Comparison of ENCODE assay signal across 7 mouse cellular contexts in the genomic region with DNA sequence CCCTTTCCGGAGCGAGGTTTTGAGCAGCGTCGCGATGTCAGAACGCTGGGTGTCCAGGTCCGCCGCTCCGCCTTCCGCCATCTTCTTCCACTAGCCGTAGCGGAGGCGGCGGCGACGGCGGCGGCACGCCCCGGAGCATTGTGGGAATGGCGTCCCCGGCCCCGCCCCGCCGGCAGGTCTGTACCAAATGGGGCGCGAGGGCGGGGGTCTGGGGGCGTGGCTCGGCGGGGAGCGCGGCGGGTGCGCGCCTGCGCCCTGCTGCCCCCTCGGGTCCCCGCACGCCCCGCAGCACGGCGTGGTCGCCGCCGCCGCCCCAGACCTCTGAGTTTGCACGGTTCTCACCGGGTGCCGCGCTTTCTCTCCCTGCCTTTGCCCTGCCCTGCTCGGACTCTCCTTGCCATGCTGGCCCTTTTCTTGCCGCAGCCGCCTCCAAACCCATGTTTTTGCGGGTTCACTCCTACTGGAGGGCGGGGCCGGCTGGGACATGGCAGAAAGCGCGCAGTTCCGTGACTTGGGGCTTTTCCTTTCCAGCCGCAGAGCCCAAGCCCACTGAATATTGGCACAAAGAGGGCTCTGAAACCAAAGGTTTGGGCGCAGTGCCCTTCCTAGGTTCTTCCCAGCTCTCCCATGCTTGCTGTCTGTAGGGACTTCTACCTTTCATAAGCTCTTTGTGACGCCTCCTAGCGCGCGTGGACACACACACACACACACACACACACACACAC. TPM values are rescaled to one million over a fixed set of nuclear protein-coding genes. Genes with fewer than 3 reads are reported as not detected.
DNase-seq lines count a peak whose midpoint lies in the region; ATAC-seq and TF ChIP-seq lines count a peak whose summit lies in the region.

A gene (minus strand): TSS at position 161 of the 725 bp plus-strand sequence.

- H3K4me3 ChIP-seq in intestine, postnatal 0 days (ENCODE audit: low read depth, low read length) = peak within 1 kb of the TSS; percentile 97
- peak within 1 kb of the TSS; percentile 95 for H3K4me3 ChIP-seq in midbrain, embryonic 12.5 days
- H3K4me3 ChIP-seq in small intestine, adult 2 months (ENCODE audit: low read depth, low read length) = peak within 1 kb of the TSS; percentile 91

- intact Hi-C loops in left cerebral cortex, postnatal 4 days (cut with DNase I) = no loop called here

- TF ChIP-seq CTCF in intestine, postnatal 0 days (IDR thresholded peaks at IDR 0.05; ENCODE audit: low read depth) = 0 out of 2 replicates have a peak, but pooled peaks have one; percentile 6
- no peak for TF ChIP-seq CTCF in small intestine, adult 2 months (IDR thresholded peaks at IDR 0.05; ENCODE audit: extremely low read depth, insufficient read length, insufficient replicate concordance, low read depth, low read length)

- peak; percentile 97 for ATAC-seq in intestine, postnatal 0 days
- ATAC-seq in midbrain, embryonic 12.5 days (ENCODE audit: low FRiP score, low read depth) = peak; percentile 95

- DNase-seq in adrenal gland, adult 2 months = peak; percentile 96
- DNase-seq in embryo, embryonic 11.5 days (ENCODE audit: low read depth, low spot score) = peak; percentile 77
- DNase-seq in gastrocnemius, postnatal 4 days (ENCODE audit: low spot score in 2 of 2) = peak; percentile 95 to 97
- peak; percentile 97 for DNase-seq in left cerebral cortex, postnatal 4 days

- H3K27ac ChIP-seq in intestine, postnatal 0 days (ENCODE audit: low read depth, low read length) = peak within 1 kb of the TSS; percentile 99
- peak within 1 kb of the TSS; percentile 96 for H3K27ac ChIP-seq in midbrain, embryonic 12.5 days (replicated peaks)
- H3K27ac ChIP-seq in small intestine, adult 2 months (ENCODE audit: insufficient read depth, low read depth, low read length) = peak within 1 kb of the TSS; percentile 97

- H3K4me2 ChIP-seq in intestine, postnatal 0 days (replicated peaks; ENCODE audit: low read depth) = peak within 1 kb of the TSS; percentile 79
- peak within 1 kb of the TSS; percentile 65 for H3K4me2 ChIP-seq in midbrain, embryonic 12.5 days (replicated peaks)

- no peaks in the 10 kb centered on the region for H3K36me3 ChIP-seq in intestine, postnatal 0 days (ENCODE audit: control insufficient read depth, insufficient read depth)
- H3K36me3 ChIP-seq in midbrain, embryonic 12.5 days = no peaks in the 10 kb centered on the region
- H3K36me3 ChIP-seq in small intestine, adult 2 months (ENCODE audit: control insufficient read depth, insufficient read depth, low read length) = no peaks in the 10 kb centered on the region

- peak within 1 kb of the TSS; percentile 97 for H3K9ac ChIP-seq in intestine, postnatal 0 days (ENCODE audit: low read depth, low read length)
- peak within 1 kb of the TSS; percentile 85 for H3K9ac ChIP-seq in midbrain, embryonic 12.5 days (replicated peaks)

- H3K4me1 ChIP-seq in intestine, postnatal 0 days (replicated peaks; ENCODE audit: control insufficient read depth, insufficient read depth, low read length) = 0 out of 2 replicates have a peak, but pooled peaks cover 3% of the 10 kb centered on the region
- H3K4me1 ChIP-seq in midbrain, embryonic 12.5 days = peaks cover 19% of the 10 kb centered on the region
- H3K4me1 ChIP-seq in small intestine, adult 2 months (ENCODE audit: control insufficient read depth, insufficient read depth, insufficient read length, low read length) = peaks cover 2% of the 10 kb centered on the region; the same call in 1 of the 2 replicates

- no peaks in the 10 kb centered on the region for H3K27me3 ChIP-seq in intestine, postnatal 0 days (replicated peaks; ENCODE audit: control insufficient read depth, insufficient read depth, low read length)
- H3K27me3 ChIP-seq in midbrain, embryonic 12.5 days = no peaks in the 10 kb centered on the region
- no peaks in the 10 kb centered on the region for H3K27me3 ChIP-seq in small intestine, adult 2 months (ENCODE audit: control insufficient read depth, insufficient read depth, low read length)

- TF ChIP-seq POLR2A in small intestine, adult 2 months (IDR thresholded peaks at IDR 0.05; ENCODE audit: low read depth, low read length) = peak; percentile 92

- no peaks in the 10 kb centered on the region for H3K9me3 ChIP-seq in intestine, postnatal 0 days (ENCODE audit: control insufficient read depth)
- no peaks in the 10 kb centered on the region for H3K9me3 ChIP-seq in midbrain, embryonic 12.5 days

- WGBS in intestine, postnatal 0 days = under 1% methylated on average over 54 of the region's 66 CpGs
- under 1% methylated on average over 58 of the region's 66 CpGs for WGBS in midbrain, embryonic 12.5 days
- under 1% methylated on average over 63 of the region's 66 CpGs for WGBS in small intestine, adult 2 months

RNA-seq across cellular contexts. Expression of the gene that starts here (rescaled TPM):
- total RNA-seq in adrenal gland, adult 2 months (2021) = 100 to 1,000 TPM in 1 of 2 experiments, 10 to 100 TPM in 1; 67.7 to 105 TPM
- polyA plus RNA-seq in adrenal gland, adult 2 months (2012; rRNA removed) = 1.3 and 1.5 TPM in 2 replicates
- 100 to 1,000 TPM; 115 to 138 TPM for total RNA-seq in gastrocnemius, postnatal 4 days (2021)
- polyA plus RNA-seq in intestine, postnatal 0 days (2015; fragmentation: Nextera tagmentation; extraction: Ambion mirVana) = 48.0 and 56.4 TPM in 2 replicates
- total RNA-seq in left cerebral cortex, postnatal 4 days (2021) = 100 to 1,000 TPM; 129 to 130 TPM
- 69.2 and 69.7 TPM in 2 replicates for polyA plus RNA-seq in midbrain, embryonic 12.5 days (2016; fragmentation: Nextera tagmentation; extraction: Ambion mirVana)
- 0.75 and 2.0 TPM in 2 replicates for polyA plus RNA-seq in small intestine, adult 2 months (2012; rRNA removed)

Comparison
In these comparisons a context has a peak if more than half of its experiments do, and no peak if none do; other contexts are left out.
1. Peak in every context shown above with its lines: DNase-seq, ATAC-seq, H3K4me3 ChIP-seq and H3K27ac ChIP-seq.
2. RNA of the gene that starts here (polyA plus RNA-seq): 69.2 to 69.7 TPM in midbrain, embryonic 12.5 days and 48.0 to 56.4 TPM in intestine, postnatal 0 days; 0.75 to 2.0 TPM in small intestine, adult 2 months and 1.3 to 1.5 TPM in adrenal gland, adult 2 months; every median in the first group is over 10 times any median in the second.